Mouse (Mus musculus): ENCODE data around the gene C2cd6.

DNA sequence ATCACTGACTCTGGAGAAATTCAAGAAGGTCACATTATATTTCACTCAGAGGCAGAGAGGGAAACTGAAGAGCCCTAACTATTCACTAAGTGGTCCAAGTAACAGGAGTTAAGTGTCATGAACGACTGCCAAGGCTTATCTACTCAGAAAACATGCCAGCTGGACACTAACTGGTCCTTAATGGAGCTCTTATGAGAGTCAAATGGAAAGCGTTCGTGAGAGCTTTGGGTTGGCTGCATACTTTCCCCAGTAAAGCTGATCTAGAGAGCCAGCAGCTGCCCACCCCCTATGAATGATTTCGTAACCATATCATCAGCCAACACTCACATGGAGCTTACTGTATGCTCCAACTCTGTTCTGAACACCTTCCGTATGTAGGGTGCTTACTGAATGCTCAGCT lies 39.7 kb upstream of the C2cd6 start:
- TF ChIP-seq CTCF (IDR thresholded peaks at IDR 0.05; ENCODE audit: control insufficient read depth, insufficient read depth, insufficient replicate concordance, low read depth, low read length): no peak
- no peak for TF ChIP-seq POLR2A (IDR thresholded peaks at IDR 0.05; ENCODE audit: control insufficient read depth, low read depth, low read length)

All from testis, adult 2 months (tissue).